Mouse (Mus musculus): ENCODE data around the gene Uaca.

DNA sequence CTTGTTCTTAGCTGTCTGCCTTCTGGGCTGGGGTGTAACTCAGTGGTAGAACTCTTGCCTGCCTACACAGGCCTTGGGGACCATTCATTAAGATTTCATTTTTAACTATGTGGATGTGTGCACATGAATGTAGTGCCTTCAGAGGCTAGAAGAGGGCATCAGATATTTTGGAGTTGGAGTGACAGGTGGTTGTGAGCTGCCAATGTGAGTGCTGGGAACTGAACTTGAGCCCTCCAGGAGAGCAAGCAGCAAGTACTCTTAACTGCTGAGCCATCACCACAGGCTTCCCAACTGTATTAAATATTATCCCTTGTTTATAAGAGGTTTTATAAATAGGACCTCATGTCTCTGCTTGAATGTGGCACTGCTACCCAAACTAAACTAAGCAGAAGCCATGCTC is 41.7 kb upstream of the Uaca start:
- TF ChIP-seq CTCF (conservative IDR thresholded peaks at IDR 0.05; ENCODE audit: low read length) (no peak), NANOG (IDR thresholded peaks at IDR 0.05; ENCODE audit: borderline replicate concordance, low read length) (no peak), POU5F1 (IDR thresholded peaks at IDR 0.05; ENCODE audit: borderline replicate concordance, low read length) (no peak)
